Mouse (Mus musculus) adrenal gland, postnatal 14 days (tissue): ENCODE data around the gene Trim80. TPM values are rescaled to one million over a fixed set of nuclear protein-coding genes. Genes with fewer than 3 reads are reported as not detected.

Experiments
- microRNA-seq, 2 experiments: library from miRNA; unstranded; fragments of <30 nt; microRNA quantifications; one replicate each; pipeline ENCODE4 v1.2.0; 2021
- total RNA-seq: library from RNA; stranded (reverse); gene quantifications from 2 replicates; pipeline ENCODE4 v1.2.3, GENCODE M21; 2021

Trim80 gene
- total RNA-seq, 1 experiment from 2014 or later = not detected

Small RNA genes lying within 50 kb of the gene (microRNA-seq; reads per million reads assigned to microRNA genes)
- 0 reads per million in 2 experiments for gene Mir3968

Other genes starting within 250 kb of the Trim80 start
- gene Grin2c, start 173.3 kb upstream of the Trim80 start, total RNA-seq = 0.90 and 0.96 TPM in 2 replicates
- gene Fdxr, start 163.5 kb upstream of the Trim80 start, total RNA-seq = 592 and 605 TPM in 2 replicates
- 18.4 and 21.2 TPM in 2 replicates for gene Fads6, start 142.9 kb upstream of the Trim80 start, total RNA-seq
- not detected in 2 replicates for gene Otop2, start 133.4 kb upstream of the Trim80 start, total RNA-seq
- 0.33 and 0.38 TPM in 2 replicates for gene Ush1g, start 118.5 kb upstream of the Trim80 start, total RNA-seq
- not detected in 2 replicates for gene Otop3, start 105.8 kb upstream of the Trim80 start, total RNA-seq
- gene Hid1, start 72.8 kb upstream of the Trim80 start, total RNA-seq = 20.3 and 27.4 TPM in 2 replicates
- gene Cdr2l, start 58.6 kb upstream of the Trim80 start, total RNA-seq = 61.5 and 66.2 TPM in 2 replicates
- gene Mrpl58, start 36.8 kb upstream of the Trim80 start, total RNA-seq = 136 and 146 TPM in 2 replicates
- 857 and 919 TPM in 2 replicates for gene Atp5h, start 20.6 kb upstream of the Trim80 start, total RNA-seq
- 39.1 and 45.2 TPM in 2 replicates for gene Kctd2, start 20.4 kb upstream of the Trim80 start, total RNA-seq
- 1.2 and 1.3 TPM in 2 replicates for gene Slc16a5, start 21.9 kb downstream of the Trim80 start, total RNA-seq
- gene Armc7, start 35.1 kb downstream of the Trim80 start, total RNA-seq = 6.9 and 9.1 TPM in 2 replicates
- gene Nt5c, start 51.3 kb downstream of the Trim80 start, total RNA-seq = 73.8 and 89.8 TPM in 2 replicates
- gene Jpt1, start 73.8 kb downstream of the Trim80 start, total RNA-seq = 99.8 and 101 TPM in 2 replicates
- 262 and 272 TPM in 2 replicates for gene Sumo2, start 95.7 kb downstream of the Trim80 start, total RNA-seq
- gene Nup85, start 123.9 kb downstream of the Trim80 start, total RNA-seq = 40.7 and 52.8 TPM in 2 replicates
- gene Mrps7, start 163.4 kb downstream of the Trim80 start, total RNA-seq = 81.0 and 87.7 TPM in 2 replicates
- 19.5 and 23.8 TPM in 2 replicates for gene Gga3, start 163.5 kb downstream of the Trim80 start, total RNA-seq
- gene Mif4gd, start 172.4 kb downstream of the Trim80 start, total RNA-seq = 98.2 and 112 TPM in 2 replicates
- gene Slc25a19, start 187.8 kb downstream of the Trim80 start, total RNA-seq = 181 and 188 TPM in 2 replicates